Mouse (Mus musculus) small intestine, adult 2 months (tissue): ENCODE results near the gene Kirrel3.

Experiments
- CTCF ChIP-seq: fragments of 200-500 bp; IDR thresholded peaks from 2 replicates; pipeline ENCODE4 v1.5.1; 2012; ENCODE audit warnings: low read depth, mild to moderate bottlenecking, control low read depth, inconsistent platforms, low read length, moderate library complexity, mixed read lengths; ENCODE audit not compliant: insufficient replicate concordance, insufficient read length; ENCODE audit errors: extremely low read depth
- POLR2A ChIP-seq: fragments of 200-500 bp; IDR thresholded peaks from 2 replicates; pipeline ENCODE4 v1.6.1; 2012; ENCODE audit warnings: low read depth, mild to moderate bottlenecking, control low read depth, inconsistent platforms, low read length, moderate library complexity

GRCm38 (mm10) chr9:34574611-34575010 lies 88.9 kb downstream of the Kirrel3 start:
- TF ChIP-seq CTCF = no peak
- TF ChIP-seq POLR2A = no peak
